Mouse (Mus musculus) liver, embryonic 14.5 days (tissue): ENCODE measurements around the gene Prkcq.
A peak's percentile ranks its signal among the peaks of the same experiment; 100 is the strongest.

ENCODE experiments used
- CTCF ChIP-seq: IDR thresholded peaks from 2 replicates; pipeline ENCODE4 v1.5.1; 2016; ENCODE audit warnings: antibody characterized with exemption, low read depth, control low read depth
- EP300 ChIP-seq: IDR thresholded peaks from 2 replicates; pipeline ENCODE4 v1.6.1; 2016; ENCODE audit warnings: antibody characterized with exemption, low read depth

DNA sequence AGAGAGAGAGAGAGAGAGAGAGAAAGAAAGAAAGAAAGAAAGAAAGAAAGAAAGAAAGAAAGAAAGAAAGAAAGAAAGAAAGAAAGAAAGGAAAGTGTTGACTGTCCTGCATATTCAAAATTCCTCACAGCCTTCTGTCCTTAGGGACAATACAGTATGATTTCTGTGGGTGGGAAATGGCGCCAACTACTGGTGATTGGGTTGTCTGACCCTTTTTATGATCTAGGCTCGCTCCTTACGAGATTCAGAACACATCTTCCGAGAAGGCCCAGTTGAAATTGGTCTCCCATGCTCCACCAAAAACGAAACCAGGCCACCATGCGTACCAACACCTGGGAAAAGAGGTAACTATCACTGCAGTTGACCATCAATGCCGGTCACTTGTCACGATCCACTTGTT is 82.0 kb downstream of the Prkcq start:
- TF ChIP-seq CTCF: peak; percentile 60
- no peak for TF ChIP-seq EP300
